Mouse (Mus musculus): ENCODE results near the gene B4galt7. TPM values are rescaled to one million over a fixed set of nuclear protein-coding genes. Genes with fewer than 3 reads are reported as not detected.
"Not testable (repeated sequence)": the region's sequence is repeated elsewhere in the genome, so short reads cannot be mapped to it uniquely, and the experiment has no call there.

The B4galt7 gene
- polyA plus RNA-seq, 1 experiment from 2014 or later: 21.8 TPM

DNA sequence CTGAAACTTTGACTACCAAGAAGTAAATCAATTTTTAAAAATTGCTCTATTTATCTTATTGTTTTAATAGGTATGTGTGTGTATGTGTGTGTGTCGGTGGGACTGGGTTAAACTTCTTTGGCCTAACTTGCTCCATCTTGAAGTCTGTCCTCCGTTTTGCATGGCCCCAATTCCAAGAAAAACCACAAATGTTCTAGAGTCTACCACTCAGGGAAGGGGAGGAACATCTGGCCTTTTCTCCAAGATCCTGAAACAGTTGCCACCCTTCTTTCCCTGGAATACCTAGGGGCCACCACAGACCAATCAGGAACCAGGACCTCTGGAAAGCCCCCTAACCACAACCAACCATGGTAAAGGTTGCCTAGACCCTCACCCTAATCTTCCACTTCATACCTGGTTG is 27.7 kb upstream of the B4galt7 start:
- 86% methylated on average over 2 of the region's 2 CpGs for WGBS
- Histone ChIP-seq H3K9ac (no peak overlapping the region), H3K27ac (ENCODE audit: poor library complexity, severe bottlenecking) (no peak overlapping the region), H3K4me1 (replicated peaks) (peaks cover 20% of the 10 kb centered on the region), H3K4me2 (no peak overlapping the region), H3K36me3 (peaks cover 11% of the 10 kb centered on the region), H3K4me3 (no peak overlapping the region), H3K27me3 (replicated peaks) (no peaks in the 10 kb centered on the region), H3K9me3 (replicated peaks) (peaks cover 2% of the 10 kb centered on the region; the same call in 1 of the 2 replicates)
- ATAC-seq (ENCODE audit: insufficient number of reproducible peaks, low FRiP score): no peak

DNA sequence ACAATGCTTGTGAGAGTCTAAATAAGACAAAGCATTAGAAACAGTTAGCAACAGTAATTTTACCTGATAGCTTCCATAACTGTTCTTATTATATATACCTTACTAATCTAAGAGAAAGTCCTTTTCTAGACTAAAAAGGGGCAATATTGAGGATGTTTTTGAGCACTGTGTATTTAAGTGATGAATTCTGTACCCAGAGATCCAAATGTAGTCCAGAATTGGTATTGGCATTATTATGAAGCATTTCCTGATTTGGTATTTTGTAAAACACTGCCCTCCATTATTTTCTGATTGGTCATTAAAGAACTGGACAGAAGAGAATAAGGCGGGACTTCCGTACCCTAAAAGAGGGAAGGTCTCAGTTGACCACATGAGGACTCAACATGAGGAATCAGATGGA is 26.3 kb upstream of the B4galt7 start, which contains the start of gene Tmed9:
Tmed9 (plus strand) TSS at position 301 of the 400 bp plus-strand sequence.
- H3K36me3 ChIP-seq: peaks cover 1% of the 10 kb centered on the region
- H3K4me2 ChIP-seq: no peak within 1 kb of the TSS
- no peak for ATAC-seq (ENCODE audit: insufficient number of reproducible peaks, low FRiP score)
- no peaks in the 10 kb centered on the region for H3K27me3 ChIP-seq (replicated peaks)
- H3K4me3 ChIP-seq: no peak within 1 kb of the TSS
- H3K4me1 ChIP-seq (replicated peaks): peaks cover 17% of the 10 kb centered on the region
- no peak within 1 kb of the TSS for H3K27ac ChIP-seq (ENCODE audit: poor library complexity, severe bottlenecking)
- peaks cover 2% of the 10 kb centered on the region; the same call in 1 of the 2 replicates for H3K9me3 ChIP-seq (replicated peaks)
- 94% methylated on average over 2 of the region's 2 CpGs for WGBS
- no peak within 1 kb of the TSS for H3K9ac ChIP-seq

DNA sequence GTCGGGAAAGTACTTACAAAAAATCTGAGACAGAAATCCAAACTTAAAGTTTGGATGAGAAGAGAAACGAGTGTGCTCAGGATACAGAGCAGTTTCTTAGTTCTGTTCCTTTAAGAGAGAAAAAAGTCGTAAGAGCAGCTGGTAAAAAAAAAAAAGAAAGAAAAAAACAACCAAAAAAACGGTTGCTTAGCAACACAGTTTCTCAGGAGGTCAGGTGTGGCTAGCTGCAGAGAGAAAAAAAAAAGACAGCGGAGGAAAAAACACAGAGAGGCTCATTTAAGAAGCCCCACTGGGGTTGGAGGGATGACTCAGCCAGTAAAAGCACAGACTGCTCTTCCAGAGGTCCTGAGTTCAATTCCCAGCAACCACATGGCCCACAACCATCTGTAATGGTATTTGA is 25.4 kb upstream of the B4galt7 start:
- ATAC-seq (ENCODE audit: insufficient number of reproducible peaks, low FRiP score): no peak
- peaks cover 2% of the 10 kb centered on the region for H3K9me3 ChIP-seq (replicated peaks)
- no peaks in the 10 kb centered on the region for H3K27me3 ChIP-seq (replicated peaks)
- H3K27ac ChIP-seq (ENCODE audit: poor library complexity, severe bottlenecking): no peak overlapping the region
- no peaks in the 10 kb centered on the region for H3K36me3 ChIP-seq
- H3K9ac ChIP-seq: no peak overlapping the region
- H3K4me3 ChIP-seq: no peak overlapping the region
- no peak overlapping the region for H3K4me2 ChIP-seq
- H3K4me1 ChIP-seq (replicated peaks): peaks cover 13% of the 10 kb centered on the region
- WGBS: 67% methylated on average over 5 of the region's 5 CpGs

DNA sequence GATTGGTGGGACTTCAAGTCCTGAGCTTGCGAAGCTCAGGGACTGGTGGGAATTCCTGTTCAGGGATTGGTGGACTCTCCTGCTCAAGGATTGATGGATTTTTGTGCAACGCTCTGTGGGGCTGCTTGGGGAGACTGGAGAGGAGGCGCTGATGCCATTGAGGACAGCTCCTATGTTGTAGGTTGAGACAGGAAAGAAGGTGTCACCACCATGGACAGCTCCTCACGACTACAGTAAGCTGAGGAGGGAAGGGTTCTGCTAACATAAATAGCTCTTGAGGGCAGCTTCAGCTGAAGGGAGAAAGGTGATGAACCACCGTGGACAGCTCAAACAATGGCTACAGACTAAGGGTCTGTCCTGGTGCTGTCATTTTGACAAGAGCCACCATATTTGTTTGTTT is 23.8 kb upstream of the B4galt7 start:
- ATAC-seq (ENCODE audit: insufficient number of reproducible peaks, low FRiP score): no peak
- Histone ChIP-seq H3K4me3 (no peak overlapping the region), H3K27me3 (replicated peaks) (no peaks in the 10 kb centered on the region), H3K4me2 (no peak overlapping the region), H3K36me3 (no peaks in the 10 kb centered on the region), H3K27ac (ENCODE audit: poor library complexity, severe bottlenecking) (no peak overlapping the region), H3K4me1 (replicated peaks) (peaks cover 6% of the 10 kb centered on the region; the same call in 1 of the 2 replicates), H3K9me3 (replicated peaks) (peaks cover 2% of the 10 kb centered on the region), H3K9ac (no peak overlapping the region)
- 46% methylated on average over 5 of the region's 5 CpGs for WGBS

DNA sequence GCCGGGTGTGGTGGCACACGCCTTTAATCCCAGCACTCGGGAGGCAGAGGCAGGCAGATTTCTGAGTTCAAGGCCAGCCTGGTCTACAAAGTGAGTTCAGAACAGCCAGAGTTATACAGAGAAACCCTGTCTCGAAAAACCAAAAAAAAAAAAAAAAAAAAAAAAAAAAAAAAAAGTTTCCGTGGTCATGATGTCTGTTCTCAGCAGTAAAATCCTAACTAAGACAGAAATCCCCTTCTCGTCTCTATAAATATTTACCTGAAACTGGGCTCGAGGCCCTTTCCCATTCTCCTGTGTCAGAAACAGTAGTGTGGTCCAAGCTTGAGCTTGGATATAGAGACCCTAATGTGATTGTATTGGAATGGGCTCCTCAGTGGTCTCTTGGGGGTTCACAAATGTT is 22.8 kb upstream of the B4galt7 start:
- not testable (repeated sequence) for H3K4me2 ChIP-seq; H3K9me3 ChIP-seq (replicated peaks); H3K4me1 ChIP-seq (replicated peaks); H3K4me3 ChIP-seq; H3K9ac ChIP-seq; H3K27me3 ChIP-seq (replicated peaks); ATAC-seq (ENCODE audit: insufficient number of reproducible peaks, low FRiP score); H3K27ac ChIP-seq (ENCODE audit: poor library complexity, severe bottlenecking); H3K36me3 ChIP-seq
- 73% methylated on average over 7 of the region's 7 CpGs for WGBS

DNA sequence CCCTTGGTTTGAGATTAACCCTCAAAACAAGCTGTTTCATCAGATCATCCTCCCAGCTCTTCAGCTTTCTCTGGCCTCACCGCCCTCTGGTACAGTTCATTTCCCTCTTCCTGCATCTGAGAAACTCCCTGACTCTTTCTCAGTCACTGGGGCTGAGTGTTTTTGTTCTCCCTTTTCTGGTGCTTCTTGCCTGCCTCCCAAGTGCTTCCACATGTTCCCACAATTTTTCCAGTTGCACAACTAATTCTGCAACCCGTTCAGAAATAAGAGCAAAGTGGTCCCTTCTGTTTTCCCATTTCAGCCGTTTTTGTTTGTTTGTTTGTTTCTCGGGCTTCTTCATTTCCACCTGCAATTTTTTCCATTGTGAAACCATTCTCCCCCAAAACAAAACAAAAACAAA is 21.6 kb upstream of the B4galt7 start:
- peaks cover 2% of the 10 kb centered on the region for H3K9me3 ChIP-seq (replicated peaks)
- 74% methylated on average over 4 of the region's 4 CpGs for WGBS
- no peaks in the 10 kb centered on the region for H3K27me3 ChIP-seq (replicated peaks)
- H3K9ac ChIP-seq: no peak overlapping the region
- no peaks in the 10 kb centered on the region for H3K36me3 ChIP-seq
- no peak overlapping the region for H3K4me3 ChIP-seq
- H3K27ac ChIP-seq (ENCODE audit: poor library complexity, severe bottlenecking): no peak overlapping the region
- H3K4me2 ChIP-seq: no peak overlapping the region
- H3K4me1 ChIP-seq (replicated peaks): no peaks in the 10 kb centered on the region
- ATAC-seq (ENCODE audit: insufficient number of reproducible peaks, low FRiP score): no peak

DNA sequence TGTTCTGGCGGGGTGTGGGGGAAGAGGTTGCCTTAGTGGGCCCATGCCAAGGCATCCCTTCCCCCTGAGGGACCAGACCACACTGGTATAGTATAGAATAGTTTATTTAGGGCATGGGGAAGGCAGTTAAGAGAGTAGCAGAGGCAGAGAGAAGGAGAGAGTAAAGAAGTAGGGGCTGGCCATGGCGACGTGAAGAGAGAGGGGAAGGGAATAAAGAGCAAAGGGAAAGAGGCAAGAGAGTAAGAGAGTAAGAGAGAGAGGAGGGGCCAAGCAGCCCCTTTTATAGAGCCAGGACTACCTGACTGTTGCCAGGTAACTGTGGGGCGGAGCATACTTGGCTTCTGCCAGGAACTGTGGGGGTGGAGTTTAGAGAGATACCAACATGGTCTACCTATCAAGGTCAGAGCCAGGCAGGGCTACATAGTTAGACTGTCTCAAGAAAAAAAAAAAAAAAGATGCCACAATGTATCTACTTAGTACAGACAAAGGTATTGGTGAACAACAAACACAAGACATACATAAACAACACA is 7.7 kb upstream of the B4galt7 start:
- no peaks in the 10 kb centered on the region for H3K9me3 ChIP-seq (replicated peaks)
- H3K4me1 ChIP-seq (replicated peaks): peaks cover 10% of the 10 kb centered on the region
- H3K36me3 ChIP-seq: peaks cover 27% of the 10 kb centered on the region
- no peak overlapping the region for H3K9ac ChIP-seq
- 73% methylated on average over 4 of the region's 4 CpGs for WGBS
- H3K27me3 ChIP-seq (replicated peaks): no peaks in the 10 kb centered on the region
- H3K4me2 ChIP-seq: no peak overlapping the region
- no peak overlapping the region for H3K4me3 ChIP-seq
- H3K27ac ChIP-seq (ENCODE audit: poor library complexity, severe bottlenecking): no peak overlapping the region
- no peak for ATAC-seq (ENCODE audit: insufficient number of reproducible peaks, low FRiP score)

DNA sequence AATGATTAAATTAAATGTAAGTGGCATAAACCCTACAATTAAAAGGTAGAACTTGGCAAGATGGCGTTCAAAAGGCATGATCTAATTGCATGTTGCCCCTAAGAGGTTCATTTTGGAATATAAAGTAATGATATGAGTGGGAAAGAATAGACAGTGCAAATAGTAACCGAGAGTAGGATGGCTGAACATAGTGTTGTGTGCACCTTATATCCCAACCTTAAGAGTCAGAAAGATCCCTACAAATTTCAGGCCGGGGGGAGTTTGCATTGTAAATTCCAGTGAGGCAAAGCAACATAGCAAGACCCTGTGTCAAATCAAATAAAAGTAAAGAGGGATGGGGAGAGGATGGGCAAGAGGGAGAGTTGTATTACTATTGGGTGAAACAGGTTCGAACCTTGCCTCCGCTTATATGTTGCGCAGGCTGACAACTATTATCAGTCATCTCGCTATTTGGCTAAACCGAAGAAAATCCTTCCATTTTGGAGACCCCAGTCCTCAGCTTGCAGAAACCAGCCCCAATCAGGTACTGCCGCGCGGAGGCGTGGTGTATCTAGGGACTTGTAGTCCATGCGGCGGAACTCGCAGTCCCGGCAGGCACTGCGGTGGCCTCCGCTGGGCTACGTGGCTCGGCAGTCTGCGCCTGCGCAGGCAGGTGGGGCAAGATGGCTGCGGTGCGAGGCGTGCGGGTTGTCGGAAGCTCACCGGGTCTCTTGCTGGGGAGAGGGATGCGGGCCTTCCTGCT is 7.0 kb upstream of the B4galt7 start:
- ATAC-seq (ENCODE audit: insufficient number of reproducible peaks, low FRiP score): peak; percentile 97
- peak overlapping the region; percentile 94 for H3K4me3 ChIP-seq
- no peaks in the 10 kb centered on the region for H3K27me3 ChIP-seq (replicated peaks)
- H3K36me3 ChIP-seq: peaks cover 33% of the 10 kb centered on the region
- H3K9me3 ChIP-seq (replicated peaks): no peaks in the 10 kb centered on the region
- peak overlapping the region; percentile 76 for H3K4me2 ChIP-seq
- H3K27ac ChIP-seq (ENCODE audit: poor library complexity, severe bottlenecking): peak overlapping the region; percentile 57
- H3K4me1 ChIP-seq (replicated peaks): peaks cover 10% of the 10 kb centered on the region
- 5% methylated on average over 29 of the region's 29 CpGs for WGBS
- H3K9ac ChIP-seq: peak overlapping the region; percentile 93

DNA sequence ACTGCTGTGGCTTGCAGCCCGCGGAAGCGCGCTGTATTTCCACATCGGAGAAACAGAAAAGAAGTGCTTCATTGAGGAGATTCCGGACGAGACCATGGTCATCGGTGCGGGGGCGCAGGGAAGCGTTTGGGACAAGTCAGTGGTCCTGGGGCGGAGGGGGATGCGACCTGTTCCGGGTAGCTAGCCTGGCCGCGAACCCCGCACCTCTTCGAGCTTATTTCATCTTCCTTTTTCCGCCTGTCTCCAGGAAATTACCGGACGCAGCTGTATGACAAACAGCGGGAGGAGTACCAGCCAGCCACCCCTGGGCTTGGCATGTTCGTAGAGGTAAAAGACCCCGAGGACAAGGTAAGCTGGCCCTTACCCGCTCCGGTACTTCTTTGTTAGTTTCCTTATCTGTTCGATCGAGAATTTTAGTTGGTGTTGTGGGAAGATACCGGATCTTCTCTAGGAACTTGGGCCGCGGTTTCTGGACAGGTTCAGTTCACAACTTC is 6.4 kb upstream of the B4galt7 start:
- WGBS: under 1% methylated on average over 31 of the region's 31 CpGs
- peak overlapping the region; percentile 94 for H3K4me3 ChIP-seq
- peaks cover 39% of the 10 kb centered on the region for H3K36me3 ChIP-seq
- peak overlapping the region; percentile 93 for H3K9ac ChIP-seq
- peak overlapping the region; percentile 76 for H3K4me2 ChIP-seq
- no peaks in the 10 kb centered on the region for H3K27me3 ChIP-seq (replicated peaks)
- no peaks in the 10 kb centered on the region for H3K9me3 ChIP-seq (replicated peaks)
- H3K4me1 ChIP-seq (replicated peaks): peaks cover 10% of the 10 kb centered on the region
- H3K27ac ChIP-seq (ENCODE audit: poor library complexity, severe bottlenecking): peak overlapping the region; percentile 57
- ATAC-seq (ENCODE audit: insufficient number of reproducible peaks, low FRiP score): peak; percentile 50

DNA sequence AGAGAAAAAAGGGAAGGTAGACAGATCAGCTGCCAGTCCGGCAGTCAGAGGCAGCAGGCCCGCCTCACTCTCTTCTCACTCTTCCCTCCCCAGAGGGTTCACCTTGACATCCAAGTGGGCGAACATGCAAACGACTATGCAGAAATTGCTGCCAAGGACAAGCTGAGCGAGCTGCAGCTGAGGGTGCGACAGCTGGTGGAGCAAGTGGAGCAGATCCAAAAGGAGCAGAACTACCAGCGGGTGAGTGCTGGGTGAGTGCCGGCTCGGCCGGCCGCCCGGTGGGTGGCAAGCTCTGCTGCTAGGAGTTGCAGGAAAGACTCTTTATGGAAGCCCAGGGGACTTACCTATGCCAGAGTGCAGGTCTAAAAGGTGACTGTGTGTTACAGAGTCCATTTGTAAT is 4.3 kb upstream of the B4galt7 start:
- Histone ChIP-seq H3K36me3 (peaks cover 41% of the 10 kb centered on the region), H3K27ac (ENCODE audit: poor library complexity, severe bottlenecking) (no peak overlapping the region), H3K4me2 (no peak overlapping the region), H3K27me3 (replicated peaks) (no peaks in the 10 kb centered on the region), H3K4me1 (replicated peaks) (peaks cover 15% of the 10 kb centered on the region), H3K9ac (no peak overlapping the region), H3K9me3 (replicated peaks) (no peaks in the 10 kb centered on the region), H3K4me3 (no peak overlapping the region)
- ATAC-seq (ENCODE audit: insufficient number of reproducible peaks, low FRiP score): no peak
- WGBS: 88% methylated on average over 12 of the region's 12 CpGs

DNA sequence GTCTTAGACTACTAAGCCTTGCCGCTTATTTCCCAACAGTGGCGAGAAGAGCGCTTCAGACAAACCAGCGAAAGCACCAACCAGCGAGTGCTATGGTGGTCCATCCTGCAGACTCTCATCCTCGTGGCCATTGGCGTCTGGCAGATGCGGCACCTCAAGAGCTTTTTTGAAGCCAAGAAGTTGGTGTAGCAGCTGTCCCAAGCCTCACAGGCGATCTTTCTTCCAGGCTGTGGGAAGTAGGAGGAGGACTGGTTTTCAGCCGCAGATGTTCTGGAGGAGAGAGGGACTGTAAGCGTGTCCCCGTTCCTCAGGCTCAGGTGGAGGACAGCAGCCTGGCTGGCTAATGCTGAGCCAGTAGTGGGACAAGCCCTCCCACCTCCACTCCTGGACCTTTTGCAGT is 2.9 kb upstream of the B4galt7 start:
- no peaks in the 10 kb centered on the region for H3K9me3 ChIP-seq (replicated peaks)
- no peak overlapping the region for H3K27ac ChIP-seq (ENCODE audit: poor library complexity, severe bottlenecking)
- H3K9ac ChIP-seq: no peak overlapping the region
- H3K27me3 ChIP-seq (replicated peaks): no peaks in the 10 kb centered on the region
- WGBS: 94% methylated on average over 12 of the region's 12 CpGs
- peaks cover 20% of the 10 kb centered on the region for H3K4me1 ChIP-seq (replicated peaks)
- H3K4me2 ChIP-seq: no peak overlapping the region
- H3K36me3 ChIP-seq: peaks cover 41% of the 10 kb centered on the region
- no peak for ATAC-seq (ENCODE audit: insufficient number of reproducible peaks, low FRiP score)
- H3K4me3 ChIP-seq: no peak overlapping the region

Measured in heart, embryonic 12.5 days (tissue).